Mouse (Mus musculus) cerebellum, adult 2 months (tissue): ENCODE measurements around the gene Spata2.

Experiments used
- CTCF ChIP-seq: fragments of 200-500 bp; IDR thresholded peaks from 2 replicates; pipeline ENCODE4 v1.5.1; 2011; ENCODE audit warnings: low read depth, mild to moderate bottlenecking, control low read depth, low read length, moderate library complexity, borderline replicate concordance; ENCODE audit not compliant: insufficient read depth
- POLR2A ChIP-seq: fragments of 200-500 bp; IDR thresholded peaks from 2 replicates; pipeline ENCODE4 v1.6.1; 2011; ENCODE audit warnings: low read length, control low read depth, borderline replicate concordance; ENCODE audit not compliant: insufficient read depth

DNA sequence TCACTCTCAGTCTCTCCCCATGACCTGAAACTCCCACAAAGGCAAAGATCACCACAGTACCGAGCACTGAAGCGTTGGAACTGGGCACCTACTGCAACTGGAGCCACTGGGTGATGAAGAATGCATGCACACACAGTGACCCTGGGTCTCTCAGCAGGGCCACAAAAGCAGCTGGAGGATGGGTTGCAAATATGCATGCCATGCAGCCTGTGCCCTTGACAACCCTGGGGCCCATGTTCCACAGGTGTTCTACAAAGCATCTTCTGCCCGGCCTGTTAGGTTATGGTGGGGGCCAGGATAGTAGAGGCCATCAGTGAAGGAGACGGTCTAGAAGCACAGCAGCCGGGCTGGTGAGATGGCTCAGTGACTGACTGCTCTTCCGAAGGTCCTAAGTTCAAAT lies 5.1 kb downstream of the Spata2 start:
- TF ChIP-seq CTCF: no peak
- no peak for TF ChIP-seq POLR2A
